Mouse (Mus musculus) adrenal gland, postnatal 36 days (tissue): Measurements from ENCODE around the gene Pfkfb1. TPM values are rescaled to one million over a fixed set of nuclear protein-coding genes. Genes with fewer than 3 reads are reported as not detected.

Experiments
- DNase-seq, 2 experiments: peaks; one replicate each; pipeline ENCODE4 v3.0.0; 2021; ENCODE audit warnings: mixed read lengths in 1 of 2
- long read RNA-seq, 2 experiments: library from polyadenylated mRNA; stranded (forward); transcript quantifications; one replicate each; pipeline ENCODE4 v2.0.0; 2021; ENCODE audit warnings: borderline sequencing depth in 2 of 2
- total RNA-seq, 2 experiments: library from RNA; stranded (reverse); gene quantifications; 2 replicates each; pipeline ENCODE4 v1.2.3; 2021

Pfkfb1 gene
- 10 to 100 TPM in 1 of 2 experiments, 1 to 10 TPM in 1; 9.7 to 11.4 TPM for total RNA-seq
- long read RNA-seq, experiment 1, partial matches to known transcripts: 0 of 1 reads
- long read RNA-seq, experiment 1, other reads (novel, unspliced or antisense): 1 of 1 reads
- long read RNA-seq, experiment 2, partial matches to known transcripts: 0 of 4 reads
- long read RNA-seq, experiment 2, other reads (novel, unspliced or antisense): 1 of 4 reads

DNA sequence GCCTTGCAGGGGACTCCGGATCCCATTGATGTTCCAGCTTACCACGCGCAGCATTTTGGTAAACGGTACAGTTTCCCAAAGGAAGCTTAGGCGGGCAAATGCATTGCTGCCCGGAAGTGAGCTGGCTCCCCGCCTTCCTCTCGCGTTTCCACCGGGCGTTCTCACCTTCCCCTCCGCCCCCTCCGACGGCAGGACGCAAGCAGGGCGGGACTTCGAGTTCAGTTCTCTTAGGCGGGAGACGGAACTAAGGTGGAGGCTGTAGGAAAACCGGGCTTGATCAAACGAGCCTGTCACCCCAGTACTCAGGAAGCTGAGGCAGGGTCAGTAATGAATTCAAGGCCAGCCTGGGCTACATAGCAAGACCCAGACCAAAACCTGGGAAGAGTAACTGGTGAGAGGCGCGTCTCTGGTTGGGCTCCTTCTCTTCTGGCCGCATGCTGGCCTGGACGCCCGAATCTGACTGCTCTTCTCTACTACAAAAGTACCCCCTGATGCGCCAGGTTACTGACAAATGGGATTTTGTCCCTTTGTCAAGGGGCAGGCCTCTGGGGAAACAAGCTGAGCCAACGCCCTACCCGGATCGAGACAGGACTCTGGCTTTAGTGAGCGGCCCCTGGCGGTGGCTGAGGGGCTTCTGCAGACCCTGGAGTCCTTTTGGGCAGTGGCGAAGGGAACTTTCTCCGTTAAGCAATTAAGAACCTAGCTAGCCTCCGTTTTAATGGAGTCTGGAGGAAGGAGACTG is at the start of gene Pfkfb1:
TSS of gene Pfkfb1 (plus strand) at position 207 of the 742 bp plus-strand sequence.
- peak; percentile 89 to 90 for DNase-seq

- DNase-seq: no peak
Observed at GRCm38 (mm10) chrX:150540111-150540510, 47.9 kb upstream of the Pfkfb1 start.

DNA sequence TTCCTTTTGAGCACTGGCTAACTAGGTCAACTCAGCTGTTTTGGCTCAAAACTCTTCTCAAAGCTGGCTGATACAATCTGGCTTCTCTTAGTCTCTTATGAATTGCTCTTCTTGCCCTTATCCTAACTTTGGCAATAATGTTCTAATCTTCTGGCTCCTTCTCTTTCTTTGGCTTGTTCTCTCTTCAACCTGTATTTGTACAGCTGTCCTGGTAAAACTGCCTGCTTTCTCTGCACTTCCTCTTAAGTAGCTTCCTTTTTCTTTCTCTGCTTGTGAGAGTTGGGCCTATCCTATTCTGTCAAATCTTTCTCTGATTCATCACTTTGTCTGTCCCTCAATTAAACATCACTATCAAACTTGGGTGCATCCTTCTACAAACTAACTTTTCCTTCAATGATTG is 46.3 kb upstream of the Pfkfb1 start:
- no peak for DNase-seq

DNA sequence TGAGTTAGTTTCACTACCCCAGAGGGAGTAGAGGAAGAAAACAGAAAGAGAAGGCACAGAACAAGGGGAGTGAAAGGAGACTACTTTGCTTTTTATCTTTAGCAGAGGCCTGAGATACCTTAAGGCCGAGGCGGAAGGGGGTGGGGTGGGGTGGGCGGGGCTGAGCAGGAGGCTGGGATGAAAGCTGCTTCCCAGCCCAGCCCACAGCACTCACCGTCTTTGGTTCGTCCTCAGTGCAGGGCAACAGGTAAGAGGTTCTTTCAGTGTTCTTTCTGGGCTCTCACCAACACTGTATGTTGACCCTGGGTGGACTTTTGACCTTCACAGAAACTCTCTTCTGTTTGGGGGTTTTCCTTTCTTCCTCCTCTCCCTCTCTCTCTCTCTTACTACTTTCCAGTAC is 40.8 kb upstream of the Pfkfb1 start, which contains the start of gene Alas2:
TSS of gene Alas2 (plus strand) at position 137 of the 400 bp plus-strand sequence.
- DNase-seq: no peak

DNA sequence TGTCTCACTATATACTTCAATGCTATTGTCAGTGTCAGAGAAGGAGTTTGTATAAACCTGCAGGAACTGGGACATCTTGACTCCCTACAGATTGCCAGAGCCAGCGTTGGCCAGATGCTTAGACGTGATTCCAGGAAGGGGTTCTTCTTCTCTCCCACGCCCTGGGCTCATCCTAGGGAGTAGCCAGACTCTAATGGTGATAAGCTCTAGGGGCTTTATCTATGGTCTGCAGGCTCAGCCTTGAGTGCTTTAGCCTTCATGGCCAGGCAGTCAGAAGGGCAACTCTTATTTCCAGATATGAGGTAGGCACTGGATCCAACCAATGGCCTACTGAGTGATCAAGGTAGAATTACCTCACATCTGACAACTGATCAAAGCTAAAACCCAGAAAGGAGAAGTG is 38.4 kb upstream of the Pfkfb1 start:
- DNase-seq: no peak

- DNase-seq: no peak
Observed at GRCm38 (mm10) chrX:150551986-150552385, 36.0 kb upstream of the Pfkfb1 start.

- no peak for DNase-seq
Observed at GRCm38 (mm10) chrX:150554032-150554431, 34.0 kb upstream of the Pfkfb1 start.

DNA sequence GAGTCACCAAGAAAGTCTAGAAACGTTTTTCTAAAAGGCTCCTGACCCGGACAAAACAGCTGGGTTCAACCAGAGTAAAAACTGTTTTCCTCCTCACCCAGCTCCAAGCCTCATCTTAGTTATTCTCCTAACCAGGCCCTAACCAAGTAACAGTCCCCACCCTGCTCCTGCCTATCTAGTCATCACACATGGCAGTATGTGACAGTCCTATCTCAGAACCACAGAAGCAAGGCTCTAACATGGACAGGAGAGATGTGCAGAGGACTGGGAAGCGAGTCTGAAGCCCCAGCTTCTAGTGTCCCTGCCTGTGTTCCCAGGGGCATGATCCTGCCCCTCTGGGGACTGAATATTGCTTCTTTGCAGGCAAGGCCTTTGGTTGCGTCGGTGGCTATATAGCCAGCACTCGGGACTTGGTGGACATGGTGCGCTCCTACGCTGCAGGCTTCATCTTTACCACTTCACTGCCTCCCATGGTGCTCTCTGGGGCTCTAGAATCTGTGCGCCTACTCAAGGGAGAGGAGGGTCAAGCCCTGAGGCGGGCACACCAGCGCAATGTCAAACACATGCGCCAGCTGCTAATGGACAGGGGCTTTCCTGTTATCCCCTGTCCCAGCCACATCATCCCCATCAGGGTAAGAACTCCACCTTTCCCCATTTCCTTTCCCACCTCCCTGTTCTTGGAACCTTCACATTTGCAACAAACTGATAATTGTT is 23.2 kb upstream of the Pfkfb1 start:
- no peak for DNase-seq

- DNase-seq: no peak
Observed at GRCm38 (mm10) chrX:150581921-150582320, 6.1 kb upstream of the Pfkfb1 start.

- no peak for DNase-seq
Observed at GRCm38 (mm10) chrX:150585116-150585515, 2.9 kb upstream of the Pfkfb1 start.

GRCm38 (mm10) chrX:150589696-150590095 is 1.7 kb downstream of the Pfkfb1 start, which contains the start of gene Apex2:
Gene Apex2, minus strand, starts transcription at chrX:150589868.
- DNase-seq: no peak

GRCm38 (mm10) chrX:150593266-150594035 is 5.4 kb downstream of the Pfkfb1 start:
- peak; percentile 27 to 37 for DNase-seq

- DNase-seq: no peak
Observed at GRCm38 (mm10) chrX:150594176-150594575, 6.1 kb downstream of the Pfkfb1 start.

DNA sequence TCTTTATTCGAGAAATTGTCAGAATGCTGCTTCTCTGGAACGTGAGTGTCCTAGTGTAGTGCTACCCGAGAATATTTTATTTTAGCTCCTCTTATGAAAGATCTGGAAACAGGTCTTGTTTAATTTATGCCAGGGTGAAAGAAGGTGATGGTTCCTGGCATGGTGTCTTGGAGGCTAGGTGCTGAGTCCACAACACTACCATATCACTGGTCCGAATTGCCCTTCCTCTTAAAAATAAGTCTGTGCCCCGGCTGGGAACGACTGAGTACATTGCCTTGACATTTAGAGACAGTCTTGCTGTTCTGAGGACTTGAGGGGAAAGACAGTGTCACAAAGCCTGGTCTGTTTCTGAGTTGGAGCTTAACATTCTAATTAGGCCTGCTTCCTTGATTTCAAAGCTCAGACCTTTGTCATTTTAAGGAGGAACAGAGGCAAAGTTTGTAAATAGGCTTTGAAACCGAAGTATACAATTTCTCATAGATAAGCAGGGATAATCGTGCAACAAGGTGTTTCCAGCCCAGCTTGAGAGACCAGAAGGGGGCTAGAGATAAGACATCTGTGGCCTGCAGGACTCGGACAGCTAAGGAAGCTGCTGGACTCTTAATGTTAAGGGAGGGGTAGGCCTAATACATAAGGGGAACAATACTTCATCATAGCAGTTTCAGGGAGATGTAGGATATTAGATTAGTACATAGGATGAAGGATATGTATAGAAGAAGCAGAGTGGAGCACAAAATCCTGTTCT is 7.2 kb downstream of the Pfkfb1 start:
- peak in 1 of 2 experiments; percentile 4 for DNase-seq

GRCm38 (mm10) chrX:150598882-150599281 is 10.9 kb downstream of the Pfkfb1 start:
- peak; percentile 6 to 15 for DNase-seq

DNA sequence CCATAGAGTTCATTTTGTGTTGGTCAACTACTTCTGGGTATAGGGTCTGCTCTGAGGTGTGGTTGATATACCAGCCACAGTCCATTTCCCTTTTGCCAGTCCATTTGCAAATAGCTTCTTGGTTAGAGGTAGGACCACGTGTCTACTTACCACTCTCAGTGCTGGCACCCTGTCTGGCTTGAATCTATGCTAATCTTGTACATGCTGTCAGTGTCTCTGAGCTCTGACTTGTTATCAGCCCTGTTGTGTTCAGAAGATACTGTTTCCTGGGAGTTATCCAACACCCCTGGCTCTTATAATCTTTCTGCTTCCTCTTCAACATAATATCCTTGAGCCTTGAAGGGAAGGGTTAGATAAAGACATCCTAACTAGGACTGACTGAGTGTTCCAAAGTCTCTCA is 48.4 kb downstream of the Pfkfb1 start:
- DNase-seq: no peak

GRCm38 (mm10) chrX:150656122-150656907 is 68.3 kb downstream of the Pfkfb1 start:
- no peak for DNase-seq

- DNase-seq: peak in 1 of 2 experiments; percentile 7
Observed at GRCm38 (mm10) chrX:150656908-150657796, 69.1 kb downstream of the Pfkfb1 start, which contains the start of gene Tro. Gene Tro, minus strand, starts transcription at chrX:150657583.

GRCm38 (mm10) chrX:150657797-150658118 is 69.7 kb downstream of the Pfkfb1 start:
- no peak for DNase-seq

DNA sequence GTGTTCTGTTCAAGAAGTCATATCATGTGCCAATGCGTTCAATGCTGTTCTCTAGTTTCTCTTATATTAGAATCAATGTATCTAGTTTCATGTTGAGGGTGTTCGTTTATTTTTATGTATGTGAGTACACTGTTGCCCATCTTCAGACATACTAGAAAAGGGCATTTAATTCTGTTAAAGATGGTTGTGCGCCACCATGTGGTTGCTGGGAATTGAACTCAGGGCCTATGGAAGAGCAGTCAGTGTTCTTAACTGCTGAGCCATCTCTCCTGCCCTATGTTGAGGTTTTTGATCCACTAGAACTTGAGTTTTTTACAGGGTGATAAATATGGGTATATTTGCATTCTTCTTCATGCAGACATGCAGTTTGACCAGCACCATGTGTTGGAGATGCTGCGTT is 74.8 kb downstream of the Pfkfb1 start:
- peak; percentile 32 to 44 for DNase-seq
